Mouse (Mus musculus) intestine, postnatal 0 days (tissue): Measurements from ENCODE around the gene Hbs1l. TPM values are rescaled to one million over a fixed set of nuclear protein-coding genes. Genes with fewer than 3 reads are reported as not detected.

Source experiments
- ATAC-seq: fragments of 200-750 bp; cut with Nextera tagmentation; 2 replicates; pipeline ENCODE4 v1.8.0; 2017; ENCODE audit warnings: mild to moderate bottlenecking, moderate TSS enrichment, moderate library complexity
- H3K27ac ChIP-seq: fragments of 300-500 bp; sonication (generic); 2 replicates; pipeline ENCODE4 v1.5.1; 2014; ENCODE audit warnings: mild to moderate bottlenecking, low read depth, low read length, moderate library complexity
- H3K27me3 ChIP-seq: fragments of 300-500 bp; sonication (generic); replicated peaks from 2 replicates; pipeline ENCODE4 v1.6.1; 2014; ENCODE audit warnings: low read length, mixed read lengths; ENCODE audit not compliant: control insufficient read depth, insufficient read depth
- H3K36me3 ChIP-seq: fragments of 300-500 bp; sonication (generic); 2 replicates; pipeline ENCODE4 v1.6.1; 2014; ENCODE audit warnings: mild to moderate bottlenecking, moderate library complexity; ENCODE audit not compliant: control insufficient read depth, insufficient read depth
- H3K4me1 ChIP-seq: fragments of 300-500 bp; sonication (generic); replicated peaks from 2 replicates; pipeline ENCODE4 v1.6.1; 2014; ENCODE audit warnings: antibody characterized with exemption, low read length, mixed read lengths; ENCODE audit not compliant: control insufficient read depth, insufficient read depth
- H3K4me2 ChIP-seq: fragments of 300-500 bp; sonication (generic); replicated peaks from 2 replicates; pipeline ENCODE4 v1.6.1; 2014; ENCODE audit warnings: low read depth, mild to moderate bottlenecking, moderate library complexity
- H3K4me3 ChIP-seq: fragments of 300-500 bp; sonication (generic); 2 replicates; pipeline ENCODE4 v1.5.1; 2014; ENCODE audit warnings: low read depth, low read length
- H3K9ac ChIP-seq: fragments of 300-500 bp; sonication (generic); 2 replicates; pipeline ENCODE4 v1.6.1; 2014; ENCODE audit warnings: mild to moderate bottlenecking, low read depth, low read length
- H3K9me3 ChIP-seq: fragments of 300-500 bp; sonication (generic); 2 replicates; pipeline ENCODE4 v1.6.1; 2016; ENCODE audit warnings: mixed run types; ENCODE audit not compliant: control insufficient read depth
- CTCF ChIP-seq: sonication (generic); IDR thresholded peaks from 2 replicates; pipeline ENCODE4 v1.5.1; 2016; ENCODE audit warnings: low read depth, mild to moderate bottlenecking, control low read depth, antibody characterized with exemption, moderate library complexity
- WGBS: fragments of 180-500 bp; shearing (Covaris S2); extraction: QIAGEN DNeasy Blood & Tissue Kit; methylation state at CpG from one replicate; pipeline ENCODE4 v1.1.7; 2014; 5-methylcytosine and 5-hydroxymethylcytosine counted together
- polyA plus RNA-seq: library from polyadenylated mRNA; unstranded; fragments of >200 nt; fragmentation: Nextera tagmentation; extraction: Ambion mirVana; gene quantifications from 2 replicates; pipeline ENCODE4 v1.2.1, GENCODE M21; 2015

Gene Hbs1l
- polyA plus RNA-seq, 1 experiment from 2014 or later = 37.8 TPM

- no peak overlapping the region for H3K9ac ChIP-seq
- no peaks in the 10 kb centered on the region for H3K4me1 ChIP-seq
- no peak for TF ChIP-seq CTCF
- H3K36me3 ChIP-seq = peaks cover 7% of the 10 kb centered on the region; the same call in 1 of the 2 replicates
- H3K4me2 ChIP-seq = no peak overlapping the region
- no peaks in the 10 kb centered on the region for H3K9me3 ChIP-seq
- 88% methylated on average over 1 of the region's 1 CpGs for WGBS
- no peak overlapping the region for H3K27ac ChIP-seq
- no peak overlapping the region for H3K4me3 ChIP-seq
- ATAC-seq = no peak
- no peaks in the 10 kb centered on the region for H3K27me3 ChIP-seq
These were observed 23.2 kb downstream of the Hbs1l start for GRCm38 (mm10) chr10:21318996-21319395.

DNA sequence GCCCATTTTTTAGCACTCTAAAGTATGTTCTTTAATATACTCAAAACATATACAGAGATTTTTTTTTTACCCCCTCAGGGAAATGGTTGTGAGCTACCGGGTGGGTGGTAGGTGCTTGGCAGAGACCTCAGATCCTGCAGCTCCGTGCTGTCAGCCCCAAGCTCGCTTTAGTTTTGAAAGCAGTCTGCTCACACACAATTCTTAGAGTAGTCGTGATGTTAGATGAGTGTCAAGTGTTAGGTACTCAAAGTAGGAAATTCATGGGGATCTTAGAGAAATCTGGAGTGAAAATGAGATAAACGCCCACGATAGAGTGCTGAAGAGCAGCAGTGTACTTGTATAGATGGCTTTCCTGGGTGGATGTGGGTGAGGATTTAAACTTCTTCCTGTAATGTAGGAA lies 24.8 kb downstream of the Hbs1l start:
- no peak overlapping the region for H3K4me3 ChIP-seq
- H3K4me2 ChIP-seq = no peak overlapping the region
- ATAC-seq = no peak
- peaks cover 7% of the 10 kb centered on the region; the same call in 1 of the 2 replicates for H3K36me3 ChIP-seq
- no peaks in the 10 kb centered on the region for H3K4me1 ChIP-seq
- no peaks in the 10 kb centered on the region for H3K27me3 ChIP-seq
- no peak overlapping the region for H3K27ac ChIP-seq
- H3K9me3 ChIP-seq = no peaks in the 10 kb centered on the region
- no peak overlapping the region for H3K9ac ChIP-seq
- TF ChIP-seq CTCF = no peak
- 90% methylated on average over 6 of the region's 6 CpGs for WGBS

DNA sequence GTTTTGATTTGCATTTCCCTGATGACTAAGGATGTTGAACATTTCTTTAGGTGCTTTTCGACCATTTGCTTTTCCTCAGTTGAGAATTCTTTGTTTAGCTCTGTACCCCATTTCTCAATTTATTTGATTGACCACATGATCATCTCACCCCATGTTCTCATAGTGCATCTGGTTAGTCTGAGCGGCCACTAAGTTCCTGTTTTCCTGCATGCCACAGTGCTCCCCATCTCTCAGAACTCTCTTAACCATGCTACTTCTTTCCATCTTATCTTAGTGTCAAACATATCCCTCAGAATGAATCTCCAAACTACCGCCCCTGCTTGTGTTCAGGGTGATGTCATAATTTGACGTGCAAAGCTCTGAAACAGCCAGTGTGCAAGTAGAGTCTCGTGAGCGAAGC lies 30.6 kb downstream of the Hbs1l start:
- ATAC-seq = no peak
- Histone ChIP-seq H3K9me3 (no peaks in the 10 kb centered on the region), H3K9ac (no peak overlapping the region), H3K27me3 (no peaks in the 10 kb centered on the region), H3K27ac (no peak overlapping the region), H3K36me3 (0 out of 2 replicates have a peak, but pooled peaks cover 6% of the 10 kb centered on the region), H3K4me2 (no peak overlapping the region), H3K4me1 (no peaks in the 10 kb centered on the region), H3K4me3 (no peak overlapping the region)
- no peak for TF ChIP-seq CTCF
- 92% methylated on average over 6 of the region's 6 CpGs for WGBS

DNA sequence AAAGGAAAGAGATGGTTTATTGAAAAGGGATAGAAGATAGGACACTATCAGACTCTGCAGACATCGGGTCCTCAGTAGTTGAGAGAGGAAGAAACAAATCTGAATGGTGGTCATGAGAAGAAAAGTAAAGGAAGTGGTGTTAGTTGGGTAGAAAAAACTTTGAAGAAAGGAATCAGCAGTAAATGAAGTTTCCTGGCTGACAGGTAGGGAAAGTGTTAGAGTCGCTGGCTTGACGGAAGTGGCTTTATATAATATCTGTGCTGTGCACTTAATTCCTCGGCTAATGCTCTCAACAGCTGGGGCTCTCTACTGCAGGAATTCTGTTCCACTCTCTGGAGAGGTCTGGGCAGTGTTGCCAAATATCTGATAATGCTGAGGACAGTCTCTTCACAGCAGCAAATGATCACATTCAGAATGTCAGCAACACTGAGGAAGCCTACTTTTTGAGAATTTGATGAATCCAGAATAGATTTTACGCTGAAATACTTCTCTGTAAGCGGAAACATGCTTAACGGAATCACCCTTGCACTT lies 31.9 kb downstream of the Hbs1l start:
- Histone ChIP-seq H3K9me3 (no peaks in the 10 kb centered on the region), H3K4me3 (no peak overlapping the region), H3K27me3 (no peaks in the 10 kb centered on the region), H3K36me3 (0 out of 2 replicates have a peak, but pooled peaks cover 8% of the 10 kb centered on the region), H3K4me1 (no peaks in the 10 kb centered on the region), H3K4me2 (no peak overlapping the region), H3K9ac (no peak overlapping the region), H3K27ac (no peak overlapping the region)
- 71% methylated on average over 7 of the region's 7 CpGs for WGBS
- TF ChIP-seq CTCF = no peak
- no peak for ATAC-seq

- Histone ChIP-seq H3K9ac (no peak overlapping the region), H3K27me3 (no peaks in the 10 kb centered on the region), H3K36me3 (peaks cover 22% of the 10 kb centered on the region), H3K4me2 (no peak overlapping the region), H3K4me3 (no peak overlapping the region), H3K9me3 (no peaks in the 10 kb centered on the region), H3K27ac (no peak overlapping the region), H3K4me1 (0 out of 2 replicates have a peak, but pooled peaks cover 2% of the 10 kb centered on the region)
- 0 out of 2 replicates have a peak, but pooled peaks have one; percentile 12 for ATAC-seq
- WGBS = 57% methylated on average over 7 of the region's 7 CpGs
- TF ChIP-seq CTCF = no peak
These were observed 38.7 kb downstream of the Hbs1l start for GRCm38 (mm10) chr10:21334349-21335105.

DNA sequence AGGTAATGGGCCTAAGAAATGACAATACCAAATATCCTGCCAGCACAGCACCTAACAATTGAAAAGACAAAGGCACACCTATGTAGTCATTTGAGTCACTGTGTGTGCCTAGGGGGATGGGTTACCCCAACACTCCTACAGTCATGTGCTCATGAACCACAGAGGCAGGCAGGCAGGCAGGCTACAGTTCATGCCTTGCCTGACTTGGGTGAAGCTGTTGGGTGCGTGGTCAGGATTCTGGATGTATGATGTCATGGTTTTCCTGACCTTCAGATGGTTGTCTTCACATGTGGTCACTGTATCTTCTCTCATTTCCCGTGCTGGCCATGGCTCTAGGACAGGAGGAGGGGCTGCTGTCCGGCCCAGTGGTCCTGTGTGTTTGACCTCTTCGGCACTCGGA lies 39.8 kb downstream of the Hbs1l start:
- Histone ChIP-seq H3K27me3 (no peaks in the 10 kb centered on the region), H3K4me1 (0 out of 2 replicates have a peak, but pooled peaks cover 2% of the 10 kb centered on the region), H3K9me3 (no peaks in the 10 kb centered on the region), H3K36me3 (peaks cover 24% of the 10 kb centered on the region), H3K4me3 (no peak overlapping the region), H3K9ac (no peak overlapping the region), H3K27ac (no peak overlapping the region), H3K4me2 (no peak overlapping the region)
- no peak for ATAC-seq
- WGBS = 90% methylated on average over 5 of the region's 5 CpGs
- TF ChIP-seq CTCF = no peak
